Mouse (Mus musculus): ENCODE results near the gene Tbc1d8b. TPM values are rescaled to one million over a fixed set of nuclear protein-coding genes. Genes with fewer than 3 reads are reported as not detected.
"Not testable (repeated sequence)": the region's sequence is repeated elsewhere in the genome, so short reads cannot be mapped to it uniquely, and the experiment has no call there.

Gene Tbc1d8b
- total and polyA plus RNA-seq, 3 experiments = 1.8 to 2.3 (median 2.2) TPM

DNA sequence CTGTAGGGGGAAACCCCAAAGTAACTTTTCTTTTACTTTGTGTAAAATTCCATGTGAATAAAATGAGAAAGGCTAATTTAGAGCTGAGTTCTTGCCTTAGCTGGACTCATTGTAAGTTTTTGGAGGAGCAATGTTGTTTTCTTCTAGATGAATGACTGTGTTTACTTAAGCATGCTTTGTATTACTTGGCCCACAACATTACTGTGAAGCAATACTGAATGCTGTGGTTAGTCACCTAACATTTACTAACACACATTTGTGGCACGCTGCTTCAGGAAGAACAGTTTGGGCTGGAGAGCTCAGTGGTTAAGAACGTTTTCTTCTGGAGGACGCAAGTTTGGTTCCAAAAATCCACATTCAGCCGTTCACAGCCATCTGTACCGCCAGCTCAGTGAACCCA, 52.3 kb downstream of the Tbc1d8b start:
- Histone ChIP-seq H3K4me3 (replicated peaks in 1 of 3; ENCODE audit: low read depth in 2 of 3, low read length in 2 of 3, poor library complexity in 1 of 3) (no peak overlapping the region), H3K4me2 (ENCODE audit: insufficient read depth, low read depth, poor library complexity, severe bottlenecking) (no peak overlapping the region), H3K79me2 (replicated peaks; ENCODE audit: control insufficient read depth, extremely low read depth, insufficient read depth, poor library complexity, severe bottlenecking) (no peaks in the 10 kb centered on the region), H3K9me3 (replicated peaks; ENCODE audit: low read length) (no peaks in the 10 kb centered on the region), H3K9ac (ENCODE audit: insufficient read depth, low read depth) (no peak overlapping the region), H3K36me3 (replicated peaks in 1 of 2; ENCODE audit: control insufficient read depth in 1 of 2, insufficient read depth in 1 of 2, low read length in 1 of 2) (peaks cover 0 to 4% of the 10 kb centered on the region in 2 experiments), H3K27me3 (replicated peaks) (no peaks in the 10 kb centered on the region), H3K27ac (ENCODE audit: insufficient read depth, low read depth) (no peak overlapping the region), H3K4me1 (ENCODE audit: control insufficient read depth in 1 of 2, insufficient read depth in 2 of 2) (no peaks in the 10 kb centered on the region)
- no peak for TF ChIP-seq MAZ (IDR thresholded peaks at IDR 0.05; ENCODE audit: low read depth, low read length)
- no peak for TF ChIP-seq ZMIZ1 (IDR thresholded peaks at IDR 0.05; ENCODE audit: low read depth, low read length)
- TF ChIP-seq MYC (IDR thresholded peaks at IDR 0.05; ENCODE audit: low read depth, low read length) = no peak
- no peak for TF ChIP-seq RAD21 (IDR thresholded peaks at IDR 0.05; ENCODE audit: low read depth, low read length)
- TF ChIP-seq TCF12 (IDR thresholded peaks at IDR 0.05; ENCODE audit: low read depth, low read length) = no peak
- TF ChIP-seq POLR2A (IDR thresholded peaks at IDR 0.05; ENCODE audit: low read depth, low read length) = no peak
- TF ChIP-seq GABPA (IDR thresholded peaks at IDR 0.05; ENCODE audit: insufficient replicate concordance, low read depth, low read length) = no peak
- TF ChIP-seq UBTF (IDR thresholded peaks at IDR 0.05; ENCODE audit: low read depth, low read length) = no peak
- TF ChIP-seq SMC3 (IDR thresholded peaks at IDR 0.05; ENCODE audit: low read depth, low read length) = no peak
- TF ChIP-seq MAX (IDR thresholded peaks at IDR 0.05; ENCODE audit: low read length) = no peak
- TF ChIP-seq CHD2 (IDR thresholded peaks at IDR 0.05; ENCODE audit: low read length) = no peak
- TF ChIP-seq JUN (IDR thresholded peaks at IDR 0.05; ENCODE audit: insufficient read depth, low read depth, low read length) = no peak
- TF ChIP-seq RCOR1 (conservative IDR thresholded peaks at IDR 0.05; ENCODE audit: low read depth, low read length) = no peak
- TF ChIP-seq USF1 (IDR thresholded peaks at IDR 0.05; ENCODE audit: low read depth, low read length) = no peak
- no peak for TF ChIP-seq ZC3H11A (IDR thresholded peaks at IDR 0.05; ENCODE audit: low read depth, low read length)
- TF ChIP-seq POLR2AphosphoS2 (IDR thresholded peaks at IDR 0.05; ENCODE audit: low read depth, low read length) = no peak
- no peak for TF ChIP-seq MAFK (IDR thresholded peaks at IDR 0.05; ENCODE audit: insufficient replicate concordance, low read length)
- TF ChIP-seq NRF1 (IDR thresholded peaks at IDR 0.05; ENCODE audit: low read depth, low read length) = no peak
- in situ Hi-C loops (cut with MboI; ENCODE audit: low pct_ligation_motif_present, low pct_unique_long_range_greater_than_20kb, low sequenced_read_pairs) = no loop called here
- no peak for DNase-seq (ENCODE audit: extremely low read depth)
- dilution Hi-C loops (cut with MboI; ENCODE audit: extremely low pct_ligation_motif_present, extremely low pct_unique_long_range_greater_than_20kb, low sequenced_read_pairs) = no loop called here

DNA sequence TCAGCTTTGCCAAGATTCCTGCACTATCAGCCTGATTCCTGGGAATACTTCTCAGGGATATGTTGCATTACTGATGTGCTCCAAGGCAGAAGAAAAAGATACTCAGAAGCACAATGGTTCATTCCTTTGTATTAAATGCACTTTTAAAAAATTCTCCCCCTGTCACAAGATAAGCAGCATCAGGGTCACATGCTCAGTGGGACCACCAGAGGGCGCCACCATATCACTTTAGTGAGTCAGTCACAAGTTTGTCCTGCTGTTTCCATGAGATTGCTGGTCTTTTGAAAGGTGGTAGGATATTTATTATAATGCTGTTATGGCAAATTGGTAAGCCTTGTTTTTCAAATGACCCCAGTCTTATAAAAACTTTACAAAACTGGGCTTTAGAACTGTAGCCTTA, 67.1 kb downstream of the Tbc1d8b start:
- H3K4me2 ChIP-seq (ENCODE audit: insufficient read depth, low read depth, poor library complexity, severe bottlenecking) = no peak overlapping the region
- no peak overlapping the region for H3K4me3 ChIP-seq (replicated peaks in 1 of 3; ENCODE audit: low read depth in 2 of 3, low read length in 2 of 3, poor library complexity in 1 of 3)
- H3K4me1 ChIP-seq (ENCODE audit: control insufficient read depth in 1 of 2, insufficient read depth in 2 of 2) = no peaks in the 10 kb centered on the region
- dilution Hi-C loops (cut with MboI; ENCODE audit: extremely low pct_ligation_motif_present, extremely low pct_unique_long_range_greater_than_20kb, low sequenced_read_pairs) (no loop called here), in situ Hi-C loops (cut with MboI; ENCODE audit: low pct_ligation_motif_present, low pct_unique_long_range_greater_than_20kb, low sequenced_read_pairs) (no loop called here)
- no peaks in the 10 kb centered on the region for H3K27me3 ChIP-seq (replicated peaks)
- no peaks in the 10 kb centered on the region for H3K79me2 ChIP-seq (replicated peaks; ENCODE audit: control insufficient read depth, extremely low read depth, insufficient read depth, poor library complexity, severe bottlenecking)
- TF ChIP-seq RAD21 (IDR thresholded peaks at IDR 0.05; ENCODE audit: low read depth, low read length) (peak; percentile 36), IRF4 (IDR thresholded peaks at IDR 0.05; ENCODE audit: low read depth, low read length) (no peak), CTCF (conservative IDR thresholded peaks at IDR 0.05 in 1 of 2, IDR thresholded peaks at IDR 0.05 in 1 of 2; ENCODE audit: low read depth in 2 of 2, low read length in 2 of 2) (peak; percentile 39 to 67; a peak in 2 of 4 replicates), ZKSCAN1 (IDR thresholded peaks at IDR 0.05; ENCODE audit: borderline replicate concordance, low read depth, low read length) (no peak), POLR2A (IDR thresholded peaks at IDR 0.05; ENCODE audit: low read depth, low read length) (no peak), SMC3 (IDR thresholded peaks at IDR 0.05; ENCODE audit: low read depth, low read length) (peak; percentile 39)
- H3K36me3 ChIP-seq (replicated peaks in 1 of 2; ENCODE audit: control insufficient read depth in 1 of 2, insufficient read depth in 1 of 2, low read length in 1 of 2) = no peaks in the 10 kb centered on the region
- H3K9ac ChIP-seq (ENCODE audit: insufficient read depth, low read depth) = no peak overlapping the region
- no peaks in the 10 kb centered on the region for H3K9me3 ChIP-seq (replicated peaks; ENCODE audit: low read length)
- no peak overlapping the region for H3K27ac ChIP-seq (ENCODE audit: insufficient read depth, low read depth)
- peak; percentile 42 for DNase-seq (ENCODE audit: extremely low read depth)

DNA sequence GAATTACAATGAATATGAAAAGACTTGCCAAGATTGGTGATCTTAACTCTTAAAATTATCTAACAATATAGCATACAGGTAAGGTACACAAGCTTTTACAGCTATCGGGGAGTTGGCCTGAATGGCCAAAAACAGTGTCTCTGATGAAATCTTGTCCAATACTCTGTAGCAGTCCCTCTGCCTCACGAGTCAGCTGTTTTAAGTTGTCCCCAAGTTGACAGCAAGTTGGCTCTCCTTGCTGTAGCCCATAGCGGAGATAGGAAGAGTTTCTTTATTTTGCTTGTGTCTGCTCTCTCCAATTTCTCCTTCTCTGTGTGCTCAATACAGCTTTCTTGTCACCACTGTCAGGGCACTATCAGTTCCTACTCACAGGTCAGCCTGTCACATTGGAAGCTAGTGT, 73.8 kb downstream of the Tbc1d8b start:
- H3K36me3 ChIP-seq (replicated peaks in 1 of 2; ENCODE audit: control insufficient read depth in 1 of 2, insufficient read depth in 1 of 2, low read length in 1 of 2); H3K79me2 ChIP-seq (replicated peaks; ENCODE audit: control insufficient read depth, extremely low read depth, insufficient read depth, poor library complexity, severe bottlenecking); H3K4me3 ChIP-seq (replicated peaks in 1 of 3; ENCODE audit: low read depth in 2 of 3, low read length in 2 of 3, poor library complexity in 1 of 3); in situ Hi-C loops (cut with MboI; ENCODE audit: low pct_ligation_motif_present, low pct_unique_long_range_greater_than_20kb, low sequenced_read_pairs); H3K27ac ChIP-seq (ENCODE audit: insufficient read depth, low read depth); dilution Hi-C loops (cut with MboI; ENCODE audit: extremely low pct_ligation_motif_present, extremely low pct_unique_long_range_greater_than_20kb, low sequenced_read_pairs); DNase-seq (ENCODE audit: extremely low read depth); H3K4me2 ChIP-seq (ENCODE audit: insufficient read depth, low read depth, poor library complexity, severe bottlenecking); H3K4me1 ChIP-seq (ENCODE audit: control insufficient read depth in 1 of 2, insufficient read depth in 2 of 2); H3K9ac ChIP-seq (ENCODE audit: insufficient read depth, low read depth); H3K9me3 ChIP-seq (replicated peaks; ENCODE audit: low read length); H3K27me3 ChIP-seq (replicated peaks): not testable (repeated sequence)
